Mouse (Mus musculus) adrenal gland, adult 2 months (tissue): ENCODE data around the gene Lrrc8c. TPM values are rescaled to one million over a fixed set of nuclear protein-coding genes. Genes with fewer than 3 reads are reported as not detected.

Source experiments
- DNase-seq: peaks from one replicate; pipeline ENCODE4 v3.0.0; 2021
- polyA plus RNA-seq: library from polyadenylated mRNA; depleted of rRNA; stranded (reverse); fragments of >200 nt; gene quantifications from 2 replicates; pipeline ENCODE4 v1.2.3, GENCODE M21; 2012
- total RNA-seq, 2 experiments: library from RNA; stranded (reverse); gene quantifications; 2 replicates each; pipeline ENCODE4 v1.2.3; 2021

Gene Lrrc8c
- total and polyA plus RNA-seq, 3 experiments, result 21.5 to 63.9 (median 25.9) TPM

- no peak for DNase-seq
Measured at GRCm38 (mm10) chr5:105551808-105552207, 32.6 kb downstream of the Lrrc8c start.

GRCm38 (mm10) chr5:105556291-105556690, 37.1 kb downstream of the Lrrc8c start:
- DNase-seq, result no peak

GRCm38 (mm10) chr5:105557346-105557745, 38.2 kb downstream of the Lrrc8c start:
- DNase-seq, result no peak

- DNase-seq, result peak; percentile 57
Measured at GRCm38 (mm10) chr5:105557777-105558240, 38.6 kb downstream of the Lrrc8c start.

GRCm38 (mm10) chr5:105558517-105558916, 39.3 kb downstream of the Lrrc8c start:
- no peak for DNase-seq

- no peak for DNase-seq
Measured at GRCm38 (mm10) chr5:105561926-105562325, 42.7 kb downstream of the Lrrc8c start.

- DNase-seq, result no peak
Measured at GRCm38 (mm10) chr5:105564761-105565160, 45.6 kb downstream of the Lrrc8c start.

GRCm38 (mm10) chr5:105565824-105566223, 46.6 kb downstream of the Lrrc8c start:
- DNase-seq, result no peak

GRCm38 (mm10) chr5:105566852-105567412, 47.7 kb downstream of the Lrrc8c start:
- DNase-seq, result no peak

GRCm38 (mm10) chr5:105568043-105568747, 49.0 kb downstream of the Lrrc8c start:
- no peak for DNase-seq

- DNase-seq, result no peak
Measured at GRCm38 (mm10) chr5:105569168-105569567, 50.0 kb downstream of the Lrrc8c start.

GRCm38 (mm10) chr5:105572160-105572692, 53.0 kb downstream of the Lrrc8c start:
- DNase-seq, result no peak

GRCm38 (mm10) chr5:105572876-105573275, 53.7 kb downstream of the Lrrc8c start:
- no peak for DNase-seq

- no peak for DNase-seq
Measured at GRCm38 (mm10) chr5:105574835-105575234, 55.6 kb downstream of the Lrrc8c start.

GRCm38 (mm10) chr5:105575839-105576238, 56.7 kb downstream of the Lrrc8c start:
- no peak for DNase-seq

GRCm38 (mm10) chr5:105580909-105581308, 61.7 kb downstream of the Lrrc8c start:
- DNase-seq, result no peak

- no peak for DNase-seq
Measured at GRCm38 (mm10) chr5:105585929-105586328, 66.7 kb downstream of the Lrrc8c start.

GRCm38 (mm10) chr5:105586655-105587054, 67.5 kb downstream of the Lrrc8c start:
- DNase-seq, result peak; percentile 34

- DNase-seq, result no peak
Measured at GRCm38 (mm10) chr5:105587471-105587870, 68.3 kb downstream of the Lrrc8c start.

GRCm38 (mm10) chr5:105588683-105589082, 69.5 kb downstream of the Lrrc8c start:
- no peak for DNase-seq

GRCm38 (mm10) chr5:105589119-105589518, 69.9 kb downstream of the Lrrc8c start:
- no peak for DNase-seq

GRCm38 (mm10) chr5:105592396-105592795, 73.2 kb downstream of the Lrrc8c start:
- no peak for DNase-seq

GRCm38 (mm10) chr5:105593630-105594029, 74.4 kb downstream of the Lrrc8c start:
- DNase-seq, result no peak
